Mouse (Mus musculus) 3T3-L1 (cell line): ENCODE measurements at regions not wholly inside any gene's neighbourhood (a gene's known extent, or its start where the extent isn't known, plus 50 kb on each side); places are given as distances from the start of the nearest gene placed in this dataset.
"Not testable (repeated sequence)": the region's sequence is repeated elsewhere in the genome, so short reads cannot be mapped to it uniquely, and the experiment has no call there.

Source experiments
- DNase-seq: peaks from one replicate; pipeline ENCODE4 v3.0.0-alpha.2; 2015; ENCODE audit warnings: low read depth, low spot score

- no peak for DNase-seq
These were observed 301.7 kb upstream of the Cntn5 start for GRCm38 (mm10) chr9:11206267-11206666.

GRCm38 (mm10) chr9:11192183-11192582 lies 287.6 kb upstream of the Cntn5 start:
- DNase-seq = no peak

- DNase-seq = no peak
These were observed 241.2 kb upstream of the Cntn5 start for GRCm38 (mm10) chr9:11145799-11146198.

DNA sequence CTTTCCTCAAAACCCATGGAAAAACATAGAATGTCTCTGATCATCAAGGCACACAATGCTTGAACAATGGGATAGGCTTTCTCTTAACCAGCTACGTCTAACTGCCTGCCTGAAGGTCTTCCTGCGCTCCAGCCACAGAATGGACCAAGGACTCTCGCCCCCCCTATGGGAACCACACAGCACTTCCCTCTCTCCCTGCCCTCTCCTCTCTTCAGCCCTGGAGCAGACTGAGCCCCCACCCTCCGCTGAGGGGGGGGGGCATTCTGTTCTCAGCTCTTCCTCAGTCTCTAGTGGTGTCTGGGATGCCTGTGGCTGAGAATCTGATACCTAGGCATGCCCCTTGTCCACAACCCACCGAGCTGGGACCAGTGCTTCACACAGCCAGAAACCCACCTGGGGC lies 222.3 kb upstream of the Cntn5 start:
- DNase-seq = no peak

DNA sequence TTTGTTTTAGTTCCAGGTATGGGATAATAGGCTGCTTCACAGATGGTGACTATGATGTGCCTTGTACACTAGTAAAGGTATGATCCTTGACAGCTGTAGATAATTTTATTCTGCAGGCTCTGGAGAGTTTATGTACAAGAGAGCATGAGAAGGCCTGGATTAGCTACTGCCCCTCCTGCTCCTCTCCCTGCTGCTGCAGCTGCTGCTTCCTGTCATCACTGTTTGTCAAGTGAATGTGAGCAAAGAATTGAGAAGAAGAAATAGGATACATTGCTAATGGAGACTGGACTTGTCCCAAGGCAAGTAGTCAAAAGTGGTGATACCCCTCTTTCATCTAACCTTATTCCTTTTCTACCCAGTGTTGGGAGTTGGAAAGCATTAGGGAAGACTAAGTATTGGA lies 214.6 kb upstream of the Cntn5 start:
- no peak for DNase-seq

- DNase-seq = not testable (repeated sequence)
These were observed 203.3 kb upstream of the Cntn5 start for GRCm38 (mm10) chr9:11107828-11108227.

DNA sequence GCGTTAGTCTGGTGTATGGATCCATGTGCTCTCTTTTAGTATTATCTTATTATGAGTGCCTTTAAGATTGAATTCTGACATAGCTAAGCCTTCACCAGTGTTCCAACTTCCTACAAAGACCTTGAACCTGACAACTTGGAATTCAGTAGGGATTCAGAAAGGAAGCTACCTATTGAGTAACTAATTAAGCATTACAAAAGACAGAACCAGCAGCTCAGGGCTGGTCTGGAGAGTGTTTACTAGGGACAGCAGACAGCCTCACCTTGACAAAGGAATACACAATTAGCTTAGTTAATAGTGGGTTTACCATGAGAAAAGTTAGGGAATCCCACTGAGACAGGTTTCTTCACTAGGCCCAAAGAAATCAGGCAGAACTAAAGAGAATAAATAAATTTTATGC lies 202.6 kb upstream of the Cntn5 start:
- DNase-seq = not testable (repeated sequence)

DNA sequence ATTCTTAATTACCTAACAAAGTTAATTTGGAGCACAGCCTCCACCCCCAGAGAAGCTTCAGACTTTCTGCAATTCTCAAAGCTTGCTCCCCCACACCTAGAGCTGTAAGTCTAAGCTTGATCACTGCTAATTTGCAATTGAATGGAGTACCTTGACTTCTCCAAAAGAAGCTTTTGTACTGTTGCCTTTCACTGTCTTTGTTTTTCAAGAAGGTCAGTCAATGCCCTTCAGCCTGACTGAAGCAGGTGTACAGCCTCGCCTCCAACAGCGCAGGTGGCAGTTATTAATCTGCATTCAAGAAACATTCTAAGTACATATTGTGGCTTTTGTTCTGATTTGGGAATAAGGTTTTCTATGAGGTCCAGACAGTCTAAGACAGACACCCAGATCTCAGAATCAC lies 201.7 kb upstream of the Cntn5 start:
- no peak for DNase-seq

DNA sequence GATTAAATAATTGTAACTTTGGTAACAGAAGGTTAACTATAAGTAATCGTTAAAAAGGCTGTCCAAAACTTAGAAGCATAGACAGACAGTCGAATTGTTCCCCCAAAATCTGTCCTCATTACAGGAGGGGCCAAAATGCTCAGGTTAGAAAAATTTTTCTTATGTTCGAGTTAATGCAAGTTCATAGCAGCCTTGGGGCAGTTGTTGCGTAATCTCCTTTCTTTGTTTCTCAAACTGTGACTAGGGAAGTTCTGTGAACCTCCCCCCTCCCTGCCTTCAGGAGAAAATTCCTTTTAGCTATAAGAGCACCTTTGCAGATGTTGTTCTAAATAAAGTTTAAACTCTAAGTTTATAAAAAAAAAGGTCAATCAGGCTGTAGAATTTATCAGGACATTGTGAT lies 198.9 kb upstream of the Cntn5 start:
- DNase-seq = no peak

- no peak for DNase-seq
These were observed 188.3 kb upstream of the Cntn5 start for GRCm38 (mm10) chr9:11092874-11093273.

GRCm38 (mm10) chr9:11067125-11067524 lies 162.6 kb upstream of the Cntn5 start:
- DNase-seq = not testable (repeated sequence)

DNA sequence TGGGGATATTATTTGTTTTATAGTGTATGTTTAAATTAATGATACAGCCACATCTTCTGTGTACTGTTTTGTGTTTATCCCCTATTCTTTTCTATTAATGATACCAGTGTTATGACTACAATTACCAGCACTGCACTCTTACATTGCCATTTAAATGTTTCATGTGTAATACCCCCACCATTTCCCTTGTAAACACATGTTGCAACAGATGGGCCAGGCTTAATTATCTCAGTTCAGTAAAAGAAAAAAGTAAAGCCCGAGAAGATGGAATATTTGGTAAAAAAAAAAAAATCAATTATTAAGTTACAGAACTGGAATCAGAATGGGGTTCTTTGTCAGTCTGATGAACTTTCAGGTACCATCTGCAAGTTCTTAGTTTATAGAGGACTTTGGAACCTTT lies 158.3 kb upstream of the Cntn5 start:
- no peak for DNase-seq
